Mouse (Mus musculus) hematopoietic multipotent progenitor cell, adult 10-12 weeks (in vitro differentiated cells): ENCODE data around the gene Olfr1173. TPM values are rescaled to one million over a fixed set of nuclear protein-coding genes. Genes with fewer than 3 reads are reported as not detected.

Experiments
- polyA plus RNA-seq: library from polyadenylated mRNA; stranded (reverse); fragments of >175 nt; gene quantifications from 2 replicates; pipeline ENCODE4 v1.2.3, GENCODE M21; 2012; ENCODE audit warnings: low replicate concordance

Gene Olfr1173
- polyA plus RNA-seq, result not detected in 2 replicates

DNA sequence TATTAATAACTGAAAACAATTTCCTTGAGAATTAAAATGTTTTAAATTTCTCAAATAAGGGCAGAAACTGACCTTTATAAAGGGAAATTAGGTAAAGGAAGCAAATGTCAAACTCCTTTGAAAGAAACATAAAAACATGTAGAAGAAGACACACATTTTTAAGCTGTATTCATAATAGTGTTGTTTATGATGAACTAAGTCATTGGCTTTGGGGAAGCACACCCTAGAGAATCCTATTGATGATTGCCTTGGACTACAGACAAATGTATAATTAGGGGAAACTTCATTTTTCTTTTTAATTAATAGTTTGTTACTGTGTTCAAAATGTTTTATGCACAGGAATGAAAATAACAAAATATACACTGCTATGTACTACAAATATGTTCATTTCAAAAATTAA is at the start of gene Olfr1173:
Gene Olfr1173 (minus strand): TSS at position 101 of the 400 bp plus-strand sequence.

GRCm38 (mm10) chr2:88327115-88327514 is 47.4 kb upstream of the Olfr1173 start, which contains the start of gene Olfr1175-ps:
TSS of gene Olfr1175-ps (minus strand) at chr2:88327215.

DNA sequence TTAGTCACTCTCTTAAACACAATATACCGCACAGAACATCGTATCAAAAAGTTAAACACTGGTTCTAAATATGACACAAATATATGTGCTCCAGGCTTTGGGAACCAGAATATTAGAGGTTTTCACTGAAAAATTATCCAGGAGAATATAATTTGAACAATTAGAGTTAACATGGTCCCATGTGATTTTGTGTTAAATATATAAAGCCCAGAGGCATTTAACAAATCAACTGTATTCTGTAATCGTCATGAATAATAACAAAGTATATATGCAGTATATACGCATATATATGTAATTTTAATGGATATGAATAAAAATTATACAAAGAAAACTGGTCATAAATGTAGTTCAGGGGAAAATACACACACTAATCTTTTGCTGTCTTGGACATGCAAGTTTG is 35.4 kb upstream of the Olfr1173 start, which contains the start of gene Olfr1174-ps:
Gene Olfr1174-ps (minus strand): TSS at position 101 of the 400 bp plus-strand sequence.

DNA sequence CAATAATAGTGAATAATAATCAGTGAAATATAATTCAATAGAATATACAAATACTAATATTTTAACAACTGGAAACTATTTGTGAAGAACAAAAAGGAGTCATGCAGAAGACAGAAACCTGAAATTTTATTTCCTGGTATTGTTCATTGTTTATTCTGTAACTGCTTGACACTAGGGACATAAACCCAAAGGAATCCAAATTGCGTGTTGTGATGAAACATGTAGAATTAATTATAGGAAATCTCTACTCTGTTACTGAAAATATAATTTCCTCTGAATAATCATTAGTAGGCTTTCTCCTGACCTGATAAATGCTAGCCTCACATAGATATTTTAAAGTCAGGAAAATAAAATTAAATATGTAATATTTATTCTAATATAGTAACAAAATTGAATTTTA is 51.4 kb downstream of the Olfr1173 start, which contains the start of gene Olfr1170:
Gene Olfr1170 (minus strand): TSS at position 101 of the 400 bp plus-strand sequence.

Other genes starting within 250 kb of the Olfr1173 start
- not detected in 2 replicates for gene Olfr73, start 242.2 kb downstream of the Olfr1173 start, polyA plus RNA-seq
- not detected in 2 replicates for gene Olfr1162, start 228.7 kb downstream of the Olfr1173 start, polyA plus RNA-seq
- not detected in 2 replicates for gene Olfr1163, start 208.0 kb downstream of the Olfr1173 start, polyA plus RNA-seq
- gene Olfr1164, start 185.9 kb downstream of the Olfr1173 start, polyA plus RNA-seq, result not detected in 2 replicates
- not detected in 2 replicates for gene Olfr1166, start 151.6 kb downstream of the Olfr1173 start, polyA plus RNA-seq
- not detected in 2 replicates for gene Olfr1167, start 124.7 kb downstream of the Olfr1173 start, polyA plus RNA-seq
- not detected in 2 replicates for gene Olfr1168, start 98.0 kb downstream of the Olfr1173 start, polyA plus RNA-seq
- gene Olfr1170, start 51.5 kb downstream of the Olfr1173 start, polyA plus RNA-seq, result not detected in 2 replicates
- not detected in 2 replicates for gene Olfr1174-ps, start 35.3 kb upstream of the Olfr1173 start, polyA plus RNA-seq
- gene Olfr1175-ps, start 47.3 kb upstream of the Olfr1173 start, polyA plus RNA-seq, result not detected in 2 replicates
- gene Olfr1176, start 56.8 kb upstream of the Olfr1173 start, polyA plus RNA-seq, result not detected in 2 replicates
- gene Olfr1177-ps, start 66.6 kb upstream of the Olfr1173 start, polyA plus RNA-seq, result not detected in 2 replicates
- gene Olfr1178, start 107.2 kb upstream of the Olfr1173 start, polyA plus RNA-seq, result not detected in 2 replicates
- gene Olfr1179, start 126.6 kb upstream of the Olfr1173 start, polyA plus RNA-seq, result not detected in 2 replicates
- not detected in 2 replicates for gene Olfr1180, start 139.3 kb upstream of the Olfr1173 start, polyA plus RNA-seq
- not detected in 2 replicates for gene Olfr1181, start 146.3 kb upstream of the Olfr1173 start, polyA plus RNA-seq
- gene Gm13757, start 169.3 kb upstream of the Olfr1173 start, polyA plus RNA-seq, result not detected in 2 replicates
- not detected in 2 replicates for gene Olfr1183, start 175.0 kb upstream of the Olfr1173 start, polyA plus RNA-seq
- not detected in 2 replicates for gene Olfr1184, start 203.7 kb upstream of the Olfr1173 start, polyA plus RNA-seq
- gene Olfr1185-ps1, start 213.4 kb upstream of the Olfr1173 start, polyA plus RNA-seq, result not detected in 2 replicates
- gene Olfr1186, start 238.7 kb upstream of the Olfr1173 start, polyA plus RNA-seq, result not detected in 2 replicates